Mouse (Mus musculus) thymus, adult 2 months (tissue): ENCODE data around the gene Gm20388. TPM values are rescaled to one million over a fixed set of nuclear protein-coding genes. Genes with fewer than 3 reads are reported as not detected.

Experiments
- DNase-seq: peaks from one replicate; pipeline ENCODE4 v3.0.0; 2021
- H3K27ac ChIP-seq: fragments of 200-500 bp; 2 replicates; pipeline ENCODE4 v1.5.1; 2012; ENCODE audit warnings: low read length, control low read depth; ENCODE audit not compliant: control insufficient read depth, insufficient read depth
- H3K27me3 ChIP-seq: fragments of 200-500 bp; 2 replicates; pipeline ENCODE4 v1.6.1; 2012; ENCODE audit warnings: mild to moderate bottlenecking, low read length, moderate library complexity, mixed read lengths; ENCODE audit not compliant: control insufficient read depth, insufficient read depth
- H3K36me3 ChIP-seq: fragments of 200-500 bp; 2 replicates; pipeline ENCODE4 v1.6.1; 2012; ENCODE audit warnings: mild to moderate bottlenecking, low read length, moderate library complexity; ENCODE audit not compliant: control insufficient read depth, insufficient read depth
- H3K4me1 ChIP-seq: fragments of 200-500 bp; replicated peaks from 2 replicates; pipeline ENCODE4 v1.6.1; 2012; ENCODE audit warnings: low read length; ENCODE audit not compliant: control insufficient read depth, insufficient read depth
- H3K4me3 ChIP-seq: fragments of 200-500 bp; 2 replicates; pipeline ENCODE4 v1.5.1; 2012; ENCODE audit warnings: mild to moderate bottlenecking, low read length, control low read depth, moderate library complexity; ENCODE audit not compliant: control insufficient read depth, insufficient read depth
- CTCF ChIP-seq: fragments of 200-500 bp; IDR thresholded peaks from 2 replicates; pipeline ENCODE4 v1.5.1; 2012; ENCODE audit warnings: mild to moderate bottlenecking, control low read depth, low read length, moderate library complexity, borderline replicate concordance; ENCODE audit not compliant: control insufficient read depth, poor library complexity, insufficient read depth; ENCODE audit errors: extremely low read depth
- POLR2A ChIP-seq: fragments of 200-500 bp; IDR thresholded peaks from 2 replicates; pipeline ENCODE4 v1.6.1; 2012; ENCODE audit warnings: mild to moderate bottlenecking, low read length, control low read depth, moderate library complexity; ENCODE audit not compliant: control insufficient read depth, poor library complexity, insufficient read depth; ENCODE audit errors: extremely low read depth
- WGBS: fragments of 180-500 bp; shearing (Covaris S2); methylation state at CpG from one replicate; pipeline ENCODE4 v1.1.7; 2018; 5-methylcytosine and 5-hydroxymethylcytosine counted together
- polyA plus RNA-seq: library from polyadenylated mRNA; depleted of rRNA; stranded (reverse); fragments of >200 nt; gene quantifications from 2 replicates; pipeline ENCODE4 v1.2.3, GENCODE M21; 2012

Gene Gm20388
- polyA plus RNA-seq, 1 experiment = 103 TPM

- no peak for TF ChIP-seq CTCF
- no peak for TF ChIP-seq POLR2A
- 65% methylated on average over 5 of the region's 5 CpGs for WGBS
- Histone ChIP-seq H3K4me1 (no peaks in the 10 kb centered on the region), H3K27me3 (peaks cover 3% of the 10 kb centered on the region; the same call in 1 of the 2 replicates), H3K36me3 (no peaks in the 10 kb centered on the region), H3K4me3 (no peak overlapping the region), H3K27ac (no peak overlapping the region)
- no peak for DNase-seq
Observed at GRCm38 (mm10) chr8:121394686-121395085, 1484.0 kb downstream of the Gm20388 start.

- H3K4me3 ChIP-seq = no peak overlapping the region
- peaks cover 3% of the 10 kb centered on the region; the same call in 1 of the 2 replicates for H3K27me3 ChIP-seq
- TF ChIP-seq CTCF = no peak
- TF ChIP-seq POLR2A = no peak
- 82% methylated on average over 11 of the region's 11 CpGs for WGBS
- no peak overlapping the region for H3K27ac ChIP-seq
- no peaks in the 10 kb centered on the region for H3K4me1 ChIP-seq
- DNase-seq = no peak
- no peaks in the 10 kb centered on the region for H3K36me3 ChIP-seq
Observed at GRCm38 (mm10) chr8:121395316-121395715, 1484.7 kb downstream of the Gm20388 start.

GRCm38 (mm10) chr8:121396151-121396550 lies 1485.5 kb downstream of the Gm20388 start:
- DNase-seq = no peak
- Histone ChIP-seq H3K27ac (no peak overlapping the region), H3K4me3 (no peak overlapping the region), H3K27me3 (peaks cover 3% of the 10 kb centered on the region; the same call in 1 of the 2 replicates), H3K36me3 (no peaks in the 10 kb centered on the region), H3K4me1 (no peaks in the 10 kb centered on the region)
- WGBS = 78% methylated on average over 11 of the region's 11 CpGs
- no peak for TF ChIP-seq CTCF
- TF ChIP-seq POLR2A = no peak

- Histone ChIP-seq H3K4me3 (no peak overlapping the region), H3K27me3 (no peaks in the 10 kb centered on the region; the same call in 1 of the 2 replicates), H3K36me3 (no peaks in the 10 kb centered on the region), H3K27ac (no peak overlapping the region), H3K4me1 (no peaks in the 10 kb centered on the region)
- 88% methylated on average over 10 of the region's 10 CpGs for WGBS
- TF ChIP-seq POLR2A (no peak), CTCF (no peak)
- DNase-seq = no peak
Observed at GRCm38 (mm10) chr8:121397201-121397698, 1486.6 kb downstream of the Gm20388 start.

GRCm38 (mm10) chr8:121398081-121398480 lies 1487.4 kb downstream of the Gm20388 start:
- no peaks in the 10 kb centered on the region for H3K4me1 ChIP-seq

GRCm38 (mm10) chr8:121398724-121399123 lies 1488.1 kb downstream of the Gm20388 start:
- 94% methylated on average over 20 of the region's 20 CpGs for WGBS
- no peak for DNase-seq
- Histone ChIP-seq H3K4me3 (no peak overlapping the region), H3K27ac (no peak overlapping the region), H3K27me3 (no peaks in the 10 kb centered on the region), H3K4me1 (no peaks in the 10 kb centered on the region), H3K36me3 (no peaks in the 10 kb centered on the region)
- no peak for TF ChIP-seq CTCF
- no peak for TF ChIP-seq POLR2A

More at GRCm38 (mm10) chr8:121398081-121398480, 1487.4 kb downstream of the Gm20388 start:
- Histone ChIP-seq H3K27me3 (no peaks in the 10 kb centered on the region; the same call in 1 of the 2 replicates), H3K36me3 (no peaks in the 10 kb centered on the region), H3K27ac (no peak overlapping the region), H3K4me3 (no peak overlapping the region)
- WGBS = 81% methylated on average over 6 of the region's 6 CpGs
- no peak for DNase-seq
- TF ChIP-seq POLR2A (no peak), CTCF (no peak)

- no peaks in the 10 kb centered on the region for H3K27me3 ChIP-seq
Observed at GRCm38 (mm10) chr8:121399173-121399572, 1488.5 kb downstream of the Gm20388 start.

More at GRCm38 (mm10) chr8:121399173-121399572, 1488.5 kb downstream of the Gm20388 start:
- no peak overlapping the region for H3K27ac ChIP-seq
- WGBS = 57% methylated on average over 3 of the region's 3 CpGs
- DNase-seq = no peak
- no peak overlapping the region for H3K4me3 ChIP-seq
- TF ChIP-seq POLR2A = no peak
- TF ChIP-seq CTCF = no peak
- H3K36me3 ChIP-seq = no peaks in the 10 kb centered on the region
- no peaks in the 10 kb centered on the region for H3K4me1 ChIP-seq
